Mouse (Mus musculus): Measurements from ENCODE around the gene Clec4n.
"Not testable (repeated sequence)": the region's sequence is repeated elsewhere in the genome, so short reads cannot be mapped to it uniquely, and the experiment has no call there.

The Clec4n gene

GRCm38 (mm10) chr6:123289753-123290152 lies 60.1 kb downstream of the Clec4n start, which contains the start of gene Clec4e:
Gene Clec4e (minus strand): TSS chr6:123289870.
- no peak for DNase-seq (ENCODE audit: extremely low read depth, low read depth, low spot score)

GRCm38 (mm10) chr6:123292751-123293400 lies 63.2 kb downstream of the Clec4n start:
- no peak for DNase-seq (ENCODE audit: extremely low read depth, low read depth, low spot score)

- DNase-seq (ENCODE audit: extremely low read depth, low read depth, low spot score) = not testable (repeated sequence)
Observed at GRCm38 (mm10) chr6:123293509-123293908, 63.9 kb downstream of the Clec4n start.

Measured in fat pad, adult 2 months (tissue).